Mouse (Mus musculus): ENCODE measurements at regions not wholly inside any gene's neighbourhood (a gene's known extent, or its start where the extent isn't known, plus 50 kb on each side); places are given as distances from the start of the nearest gene placed in this dataset.
"Not testable (repeated sequence)": the region's sequence is repeated elsewhere in the genome, so short reads cannot be mapped to it uniquely, and the experiment has no call there.

GRCm38 (mm10) chr12:10554701-10555100 is 164.1 kb downstream of the Rdh14 start:
- H3K27ac ChIP-seq (ENCODE audit: low read length); H3K9ac ChIP-seq (ENCODE audit: low read length); H3K4me2 ChIP-seq (ENCODE audit: low read depth, low read length); H3K9me3 ChIP-seq (replicated peaks; ENCODE audit: control insufficient read depth, low read length); H3K27me3 ChIP-seq (ENCODE audit: control insufficient read depth, insufficient read depth, low read length); H3K4me1 ChIP-seq (ENCODE audit: control insufficient read depth, insufficient read depth, low read length); H3K4me3 ChIP-seq (replicated peaks; ENCODE audit: low read length); ATAC-seq (ENCODE audit: insufficient read depth, low FRiP score); H3K36me3 ChIP-seq (ENCODE audit: control insufficient read depth, insufficient read depth, low read length): not testable (repeated sequence)
- 89% methylated on average over 1 of the region's 1 CpGs for WGBS

DNA sequence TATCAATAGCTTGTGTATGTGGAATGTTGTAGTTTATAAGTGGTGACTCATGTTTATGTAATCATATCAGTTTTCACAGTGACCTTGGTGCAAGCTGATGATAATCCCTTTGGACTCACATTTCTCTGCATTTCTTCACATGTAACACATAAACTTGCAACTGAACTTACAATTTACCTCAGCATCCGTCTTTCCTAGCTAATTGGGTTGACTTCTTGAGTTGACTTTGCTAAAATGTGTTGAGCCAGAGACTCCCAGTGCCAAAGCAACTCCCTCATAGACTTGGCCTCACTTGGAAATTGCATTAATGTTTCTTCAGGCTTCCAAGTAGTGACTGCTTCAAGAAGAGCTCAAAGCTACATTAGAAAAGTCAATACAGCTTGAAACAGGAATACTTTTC is 172.4 kb downstream of the Rdh14 start:
- Histone ChIP-seq H3K27me3 (ENCODE audit: control insufficient read depth, insufficient read depth, low read length) (no peaks in the 10 kb centered on the region), H3K4me1 (ENCODE audit: control insufficient read depth, insufficient read depth, low read length) (no peaks in the 10 kb centered on the region), H3K4me2 (ENCODE audit: low read depth, low read length) (no peak overlapping the region), H3K4me3 (replicated peaks; ENCODE audit: low read length) (no peak overlapping the region), H3K9me3 (replicated peaks; ENCODE audit: control insufficient read depth, low read length) (no peaks in the 10 kb centered on the region), H3K9ac (ENCODE audit: low read length) (no peak overlapping the region), H3K27ac (ENCODE audit: low read length) (no peak overlapping the region), H3K36me3 (ENCODE audit: control insufficient read depth, insufficient read depth, low read length) (no peaks in the 10 kb centered on the region)
- ATAC-seq (ENCODE audit: insufficient read depth, low FRiP score) = no peak
- 27% methylated on average over 1 of the region's 1 CpGs for WGBS

DNA sequence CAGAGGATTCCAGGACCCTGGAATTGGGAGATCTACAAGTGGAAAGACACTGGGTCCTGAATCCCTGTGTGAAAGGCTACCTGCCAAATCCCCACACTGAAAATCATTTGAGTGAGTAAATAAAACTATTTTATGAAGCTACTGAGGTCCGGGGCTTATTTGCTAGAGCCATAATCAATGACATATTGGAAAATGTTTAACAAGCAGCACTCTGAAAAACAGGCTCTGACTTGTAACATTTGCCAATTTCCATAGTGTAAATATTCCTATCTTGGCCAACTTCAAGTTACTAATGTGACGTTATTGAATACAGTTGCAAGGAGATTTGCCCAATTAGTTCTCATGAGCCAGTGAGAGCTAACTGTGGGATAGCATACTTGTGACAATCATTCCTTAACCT is 177.3 kb downstream of the Rdh14 start:
- no peaks in the 10 kb centered on the region for H3K36me3 ChIP-seq (ENCODE audit: control insufficient read depth, insufficient read depth, low read length)
- WGBS = 55% methylated on average over 2 of the region's 2 CpGs
- no peak overlapping the region for H3K27ac ChIP-seq (ENCODE audit: low read length)
- no peak overlapping the region for H3K9ac ChIP-seq (ENCODE audit: low read length)
- no peaks in the 10 kb centered on the region for H3K4me1 ChIP-seq (ENCODE audit: control insufficient read depth, insufficient read depth, low read length)
- no peak for ATAC-seq (ENCODE audit: insufficient read depth, low FRiP score)
- no peaks in the 10 kb centered on the region for H3K27me3 ChIP-seq (ENCODE audit: control insufficient read depth, insufficient read depth, low read length)
- H3K4me2 ChIP-seq (ENCODE audit: low read depth, low read length) = no peak overlapping the region
- no peak overlapping the region for H3K4me3 ChIP-seq (replicated peaks; ENCODE audit: low read length)
- H3K9me3 ChIP-seq (replicated peaks; ENCODE audit: control insufficient read depth, low read length) = no peaks in the 10 kb centered on the region

DNA sequence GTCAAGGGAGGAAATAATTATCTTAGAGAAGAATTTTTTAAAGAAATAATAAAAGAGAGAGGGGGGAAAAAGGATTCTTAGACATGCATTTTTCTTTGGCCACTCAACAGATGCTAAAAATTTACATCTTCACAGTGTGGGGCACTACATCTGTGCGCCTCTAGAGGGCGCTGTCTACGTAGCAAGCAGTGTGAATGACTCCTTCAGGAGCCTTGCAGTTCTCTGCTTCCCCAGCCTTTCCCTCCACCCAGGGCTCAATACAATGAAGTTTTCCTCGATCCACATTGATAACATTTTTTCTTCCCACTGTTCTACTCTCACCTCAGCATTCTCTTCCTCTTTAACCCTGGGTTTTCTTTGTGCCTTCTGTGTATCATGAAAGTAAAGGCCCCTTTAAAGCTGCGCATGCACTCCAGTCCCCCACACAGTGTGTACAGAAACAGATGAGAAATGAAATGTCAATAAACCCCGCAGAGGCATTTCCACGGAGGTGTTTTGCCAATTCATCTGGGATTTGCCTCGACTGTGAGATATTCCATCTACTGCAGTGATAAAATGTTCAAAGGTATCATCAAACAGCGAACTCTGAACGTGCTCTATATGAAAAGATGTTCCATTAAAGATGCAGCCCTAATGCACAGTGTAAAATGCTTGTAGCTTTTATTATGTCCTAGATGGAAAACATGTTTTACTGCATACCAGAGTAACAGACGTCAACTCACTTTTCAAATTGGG is 181.2 kb downstream of the Rdh14 start:
- 45% methylated on average over 11 of the region's 11 CpGs for WGBS
- H3K9ac ChIP-seq (ENCODE audit: low read length) = no peak overlapping the region
- no peaks in the 10 kb centered on the region for H3K9me3 ChIP-seq (replicated peaks; ENCODE audit: control insufficient read depth, low read length)
- ATAC-seq (ENCODE audit: insufficient read depth, low FRiP score) = no peak
- H3K27me3 ChIP-seq (ENCODE audit: control insufficient read depth, insufficient read depth, low read length) = no peaks in the 10 kb centered on the region
- H3K4me3 ChIP-seq (replicated peaks; ENCODE audit: low read length) = no peak overlapping the region
- H3K36me3 ChIP-seq (ENCODE audit: control insufficient read depth, insufficient read depth, low read length) = no peaks in the 10 kb centered on the region
- no peaks in the 10 kb centered on the region for H3K4me1 ChIP-seq (ENCODE audit: control insufficient read depth, insufficient read depth, low read length)
- H3K4me2 ChIP-seq (ENCODE audit: low read depth, low read length) = no peak overlapping the region
- H3K27ac ChIP-seq (ENCODE audit: low read length) = no peak overlapping the region

DNA sequence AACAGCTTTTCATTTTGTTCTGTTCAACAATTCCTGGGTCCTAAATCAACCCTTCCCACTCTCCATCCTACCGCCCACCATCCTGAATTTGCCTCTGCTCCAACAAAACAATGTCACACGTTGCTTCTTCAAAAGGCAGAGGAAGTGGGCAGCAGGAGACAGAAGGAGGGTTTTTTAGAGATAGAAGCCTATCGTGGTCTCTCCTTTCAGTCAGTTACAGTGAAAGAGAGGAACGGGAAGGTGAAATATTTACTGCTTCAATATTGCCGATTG is 181.7 kb downstream of the Rdh14 start:
- no peak overlapping the region for H3K9ac ChIP-seq (ENCODE audit: low read length)
- no peaks in the 10 kb centered on the region for H3K9me3 ChIP-seq (replicated peaks; ENCODE audit: control insufficient read depth, low read length)
- 53% methylated on average over 5 of the region's 5 CpGs for WGBS
- H3K4me1 ChIP-seq (ENCODE audit: control insufficient read depth, insufficient read depth, low read length) = no peaks in the 10 kb centered on the region
- no peaks in the 10 kb centered on the region for H3K36me3 ChIP-seq (ENCODE audit: control insufficient read depth, insufficient read depth, low read length)
- H3K4me2 ChIP-seq (ENCODE audit: low read depth, low read length) = no peak overlapping the region
- H3K4me3 ChIP-seq (replicated peaks; ENCODE audit: low read length) = no peak overlapping the region
- H3K27me3 ChIP-seq (ENCODE audit: control insufficient read depth, insufficient read depth, low read length) = no peaks in the 10 kb centered on the region
- no peak for ATAC-seq (ENCODE audit: insufficient read depth, low FRiP score)
- H3K27ac ChIP-seq (ENCODE audit: low read length) = no peak overlapping the region

DNA sequence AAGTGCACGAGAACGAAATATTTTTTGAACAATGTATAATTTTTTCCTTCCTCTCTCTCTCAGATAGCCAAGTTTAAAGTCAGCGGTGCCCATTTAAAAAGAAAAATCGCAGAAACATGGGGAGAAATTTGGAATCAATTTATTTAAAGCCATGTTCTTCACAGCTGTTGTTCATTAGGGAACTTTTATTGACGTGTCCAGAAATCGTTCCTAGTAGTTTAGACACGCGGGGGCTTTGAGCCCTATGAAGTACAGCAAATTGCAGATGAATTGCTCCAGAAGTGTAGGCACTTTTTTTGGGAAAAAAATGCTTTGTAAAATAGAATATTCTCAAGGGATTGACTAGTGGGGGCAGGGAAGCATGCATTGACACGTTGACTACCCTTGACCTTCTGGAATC is 182.8 kb downstream of the Rdh14 start:
- H3K36me3 ChIP-seq (ENCODE audit: control insufficient read depth, insufficient read depth, low read length) = no peaks in the 10 kb centered on the region
- no peak overlapping the region for H3K4me3 ChIP-seq (replicated peaks; ENCODE audit: low read length)
- WGBS = 70% methylated on average over 9 of the region's 9 CpGs
- ATAC-seq (ENCODE audit: insufficient read depth, low FRiP score) = no peak
- no peak overlapping the region for H3K9ac ChIP-seq (ENCODE audit: low read length)
- no peaks in the 10 kb centered on the region for H3K9me3 ChIP-seq (replicated peaks; ENCODE audit: control insufficient read depth, low read length)
- no peaks in the 10 kb centered on the region for H3K4me1 ChIP-seq (ENCODE audit: control insufficient read depth, insufficient read depth, low read length)
- H3K4me2 ChIP-seq (ENCODE audit: low read depth, low read length) = no peak overlapping the region
- no peaks in the 10 kb centered on the region for H3K27me3 ChIP-seq (ENCODE audit: control insufficient read depth, insufficient read depth, low read length)
- H3K27ac ChIP-seq (ENCODE audit: low read length) = no peak overlapping the region

GRCm38 (mm10) chr12:10582840-10583614 is 192.5 kb downstream of the Rdh14 start:
- Histone ChIP-seq H3K27ac (ENCODE audit: low read length) (no peak overlapping the region), H3K4me3 (replicated peaks; ENCODE audit: low read length) (no peak overlapping the region), H3K4me2 (ENCODE audit: low read depth, low read length) (no peak overlapping the region), H3K36me3 (ENCODE audit: control insufficient read depth, insufficient read depth, low read length) (no peaks in the 10 kb centered on the region), H3K27me3 (ENCODE audit: control insufficient read depth, insufficient read depth, low read length) (no peaks in the 10 kb centered on the region), H3K9me3 (replicated peaks; ENCODE audit: control insufficient read depth, low read length) (no peaks in the 10 kb centered on the region), H3K9ac (ENCODE audit: low read length) (no peak overlapping the region), H3K4me1 (ENCODE audit: control insufficient read depth, insufficient read depth, low read length) (no peaks in the 10 kb centered on the region)
- peak; percentile 86 for ATAC-seq (ENCODE audit: insufficient read depth, low FRiP score)
- WGBS = 69% methylated on average over 4 of the region's 4 CpGs

- H3K4me2 ChIP-seq (ENCODE audit: low read depth, low read length) = no peak overlapping the region
- whole genome bisulfite sequencing = 64% methylated on average over 7 of the region's 7 CpGs
- no peak overlapping the region for H3K4me3 ChIP-seq (replicated peaks; ENCODE audit: low read length)
- ATAC-seq (ENCODE audit: insufficient read depth, low FRiP score) = no peak
- H3K27ac ChIP-seq (ENCODE audit: low read length) = no peak overlapping the region
- no peaks in the 10 kb centered on the region for H3K4me1 ChIP-seq (ENCODE audit: control insufficient read depth, insufficient read depth, low read length)
- H3K9ac ChIP-seq (ENCODE audit: low read length) = no peak overlapping the region
- H3K27me3 ChIP-seq (ENCODE audit: control insufficient read depth, insufficient read depth, low read length) = no peaks in the 10 kb centered on the region
- no peaks in the 10 kb centered on the region for H3K9me3 ChIP-seq (replicated peaks; ENCODE audit: control insufficient read depth, low read length)
- H3K36me3 ChIP-seq (ENCODE audit: control insufficient read depth, insufficient read depth, low read length) = no peaks in the 10 kb centered on the region
These were observed 193.5 kb downstream of the Rdh14 start for GRCm38 (mm10) chr12:10584026-10584425.

DNA sequence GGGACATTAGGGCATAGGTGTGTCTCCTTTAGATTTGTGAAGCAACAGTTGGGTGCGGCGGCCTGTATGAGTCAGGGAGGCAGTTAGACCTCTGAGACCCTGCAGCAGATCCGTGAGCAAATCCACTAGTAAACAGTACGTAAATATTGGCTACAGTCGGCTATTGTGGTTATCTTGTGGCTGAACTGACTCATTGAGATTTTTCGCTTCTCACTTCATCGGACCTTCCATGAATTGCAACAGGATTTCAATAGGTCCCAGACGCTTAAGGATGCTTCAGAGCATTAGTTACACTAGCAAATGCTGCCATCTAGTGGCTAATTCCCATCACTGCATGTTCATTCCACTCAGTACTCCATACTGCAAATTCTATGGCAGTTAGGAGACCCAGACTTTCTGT is 199.0 kb downstream of the Rdh14 start:
- H3K27ac ChIP-seq (ENCODE audit: low read length) = no peak overlapping the region
- no peak overlapping the region for H3K4me3 ChIP-seq (replicated peaks; ENCODE audit: low read length)
- WGBS = 28% methylated on average over 8 of the region's 8 CpGs
- H3K36me3 ChIP-seq (ENCODE audit: control insufficient read depth, insufficient read depth, low read length) = no peaks in the 10 kb centered on the region
- H3K4me2 ChIP-seq (ENCODE audit: low read depth, low read length) = no peak overlapping the region
- H3K27me3 ChIP-seq (ENCODE audit: control insufficient read depth, insufficient read depth, low read length) = no peaks in the 10 kb centered on the region
- ATAC-seq (ENCODE audit: insufficient read depth, low FRiP score) = peak; percentile 88
- no peaks in the 10 kb centered on the region for H3K4me1 ChIP-seq (ENCODE audit: control insufficient read depth, insufficient read depth, low read length)
- no peaks in the 10 kb centered on the region for H3K9me3 ChIP-seq (replicated peaks; ENCODE audit: control insufficient read depth, low read length)
- H3K9ac ChIP-seq (ENCODE audit: low read length) = peak overlapping the region; percentile 46; the same call in 1 of the 2 replicates
